Mouse (Mus musculus) olfactory bulb, adult 2 months (tissue): ENCODE data around the gene Prpf6.

Experiments used
- CTCF ChIP-seq: fragments of 200-500 bp; IDR thresholded peaks from 2 replicates; pipeline ENCODE4 v1.5.1; 2012; ENCODE audit warnings: low read depth, mild to moderate bottlenecking, low read length, moderate library complexity; ENCODE audit not compliant: insufficient read depth
- POLR2A ChIP-seq: fragments of 200-500 bp; IDR thresholded peaks from 2 replicates; pipeline ENCODE4 v1.6.1; 2012; ENCODE audit warnings: mild to moderate bottlenecking, low read depth, low read length, moderate library complexity; ENCODE audit not compliant: insufficient read depth

GRCm38 (mm10) chr2:181588229-181588780 lies 3.4 kb upstream of the Prpf6 start:
- no peak for TF ChIP-seq POLR2A
- TF ChIP-seq CTCF = no peak
